Mouse (Mus musculus) kidney, postnatal 0 days (tissue): ENCODE results near the gene Cfap299. TPM values are rescaled to one million over a fixed set of nuclear protein-coding genes. Genes with fewer than 3 reads are reported as not detected.
A peak's percentile ranks its signal among the peaks of the same experiment; 100 is the strongest.

Experiments
- ATAC-seq: fragments of 200-750 bp; cut with Nextera tagmentation; replicated peaks from 2 replicates; pipeline ENCODE4 v1.8.0; 2017; ENCODE audit warnings: low read depth, moderate number of reproducible peaks, moderate TSS enrichment, moderate library complexity; ENCODE audit not compliant: low FRiP score
- DNase-seq: peaks from one replicate; pipeline ENCODE4 v3.0.0-alpha.2; 2016; ENCODE audit warnings: low spot score
- H3K27ac ChIP-seq: fragments of 300-500 bp; sonication (generic); 2 replicates; pipeline ENCODE4 v1.5.1; 2014; ENCODE audit warnings: mild to moderate bottlenecking
- H3K27me3 ChIP-seq: fragments of 300-500 bp; sonication (generic); 2 replicates; pipeline ENCODE4 v1.6.1; 2014; ENCODE audit warnings: low read length, mixed read lengths; ENCODE audit not compliant: insufficient read depth
- H3K36me3 ChIP-seq: fragments of 300-500 bp; sonication (generic); 2 replicates; pipeline ENCODE4 v1.6.1; 2014; ENCODE audit warnings: low read length, mixed read lengths; ENCODE audit not compliant: insufficient read depth
- H3K4me1 ChIP-seq: fragments of 300-500 bp; sonication (generic); replicated peaks from 2 replicates; pipeline ENCODE4 v1.6.1; 2014; ENCODE audit warnings: antibody characterized with exemption, low read length, mixed read lengths; ENCODE audit not compliant: insufficient read depth
- H3K4me2 ChIP-seq: fragments of 300-500 bp; sonication (generic); 2 replicates; pipeline ENCODE4 v1.6.1; 2014; ENCODE audit warnings: mild to moderate bottlenecking, low read length, moderate library complexity, mixed read lengths
- H3K4me3 ChIP-seq: fragments of 300-500 bp; sonication (generic); replicated peaks from 2 replicates; pipeline ENCODE4 v1.5.1; 2014; ENCODE audit warnings: low read depth, low read length
- H3K9ac ChIP-seq: fragments of 300-500 bp; sonication (generic); 2 replicates; pipeline ENCODE4 v1.6.1; 2014; ENCODE audit warnings: low read depth, low read length
- H3K9me3 ChIP-seq: fragments of 300-500 bp; sonication (generic); replicated peaks from 2 replicates; pipeline ENCODE4 v1.6.1; 2016; ENCODE audit warnings: low read length, inconsistent platforms, mixed read lengths
- CTCF ChIP-seq: IDR thresholded peaks from 2 replicates; pipeline ENCODE4 v1.5.1; 2016; ENCODE audit warnings: antibody characterized with exemption, low read depth, mild to moderate bottlenecking, moderate library complexity
- WGBS: fragments of 180-500 bp; shearing (Covaris S2); extraction: QIAGEN DNeasy Blood & Tissue Kit; methylation state at CpG from one replicate; pipeline ENCODE4 v1.1.7; 2014; 5-methylcytosine and 5-hydroxymethylcytosine counted together
- polyA plus RNA-seq: library from polyadenylated mRNA; unstranded; fragments of >200 nt; fragmentation: Nextera tagmentation; extraction: Ambion mirVana; gene quantifications from 2 replicates; pipeline ENCODE4 v1.2.1, GENCODE M21; 2015

Cfap299 gene
- polyA plus RNA-seq, 1 experiment from 2014 or later, result 0.34 TPM

DNA sequence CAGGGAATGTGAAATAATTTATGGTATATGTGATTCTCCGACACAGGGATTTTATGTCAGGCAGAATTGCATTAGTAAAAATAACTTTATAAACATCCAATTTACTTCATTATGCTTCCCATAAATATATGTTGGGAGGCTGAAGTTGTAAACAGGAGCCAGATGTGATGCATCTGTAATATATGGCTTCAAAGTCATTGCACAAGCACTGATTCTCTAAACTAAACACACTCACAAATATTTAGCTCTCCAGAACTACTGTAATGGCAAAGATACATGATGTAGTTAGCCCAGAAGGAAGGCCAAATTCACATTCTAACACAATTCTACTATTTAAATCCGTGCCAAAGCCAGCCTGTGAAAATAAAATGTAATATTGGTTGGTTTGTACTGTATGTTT lies 120.8 kb downstream of the Cfap299 start:
- no peaks in the 10 kb centered on the region for H3K27me3 ChIP-seq
- no peak overlapping the region for H3K9ac ChIP-seq
- WGBS, result 72% methylated on average over 2 of the region's 2 CpGs
- no peak overlapping the region for H3K4me2 ChIP-seq
- no peak for TF ChIP-seq CTCF
- no peaks in the 10 kb centered on the region for H3K4me1 ChIP-seq
- no peak overlapping the region for H3K27ac ChIP-seq
- no peaks in the 10 kb centered on the region for H3K36me3 ChIP-seq
- no peaks in the 10 kb centered on the region for H3K9me3 ChIP-seq
- DNase-seq, result peak; percentile 51
- ATAC-seq, result no peak
- no peak overlapping the region for H3K4me3 ChIP-seq

DNA sequence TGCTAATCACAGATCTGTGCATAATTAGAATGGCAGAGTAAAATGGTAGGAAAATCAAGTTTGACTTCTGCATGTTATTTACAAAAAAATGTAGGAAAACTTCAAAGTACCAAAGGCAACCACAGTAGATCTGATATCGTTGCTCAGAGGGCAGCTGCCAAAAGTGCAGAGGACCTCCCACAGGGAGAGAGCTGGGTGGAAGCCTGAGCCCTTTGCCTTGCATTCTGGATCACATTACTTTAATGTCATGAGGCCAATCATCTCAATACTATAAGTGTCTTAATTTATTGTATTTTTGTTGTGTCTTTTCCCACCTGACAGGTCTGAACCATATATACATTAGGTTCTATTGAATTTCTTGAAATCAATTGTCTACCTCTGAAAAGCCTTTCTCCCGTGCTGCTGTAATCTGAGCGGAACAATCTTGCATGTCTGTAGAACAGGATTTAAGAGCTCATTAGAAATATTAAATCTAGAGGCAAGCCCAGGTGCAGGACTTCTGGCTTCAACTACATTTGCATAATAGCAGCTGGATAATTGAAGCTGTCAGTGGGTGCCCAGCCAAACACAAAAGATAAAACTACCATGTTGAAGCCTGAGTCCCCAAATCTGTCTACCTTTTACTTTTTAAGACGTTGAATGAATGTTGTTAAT lies 137.9 kb downstream of the Cfap299 start:
- no peak for ATAC-seq
- DNase-seq, result no peak

DNA sequence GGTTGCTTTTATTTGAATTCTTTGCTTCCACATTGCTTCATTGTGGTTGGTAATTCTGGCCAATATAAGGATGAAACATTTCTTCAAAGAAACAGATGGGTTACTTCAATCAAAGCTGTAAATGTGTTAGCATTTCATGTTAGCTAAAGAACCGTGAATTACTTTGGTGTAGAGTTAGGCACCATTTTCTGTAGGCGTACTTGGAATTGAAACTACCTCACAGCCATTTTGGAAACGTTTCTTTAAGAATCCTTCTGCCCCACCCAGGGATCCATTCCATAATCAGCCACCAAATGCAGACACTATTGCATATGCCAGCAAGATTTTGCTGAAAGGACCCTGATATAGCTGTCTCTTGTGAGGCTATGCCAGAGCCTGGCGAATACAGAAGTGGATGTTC lies 140.9 kb downstream of the Cfap299 start:
- TF ChIP-seq CTCF, result no peak
- WGBS, result 79% methylated on average over 4 of the region's 4 CpGs
- Histone ChIP-seq H3K4me3 (no peak overlapping the region), H3K27ac (no peak overlapping the region), H3K36me3 (no peaks in the 10 kb centered on the region), H3K9ac (no peak overlapping the region), H3K9me3 (no peaks in the 10 kb centered on the region), H3K27me3 (no peaks in the 10 kb centered on the region), H3K4me1 (0 out of 2 replicates have a peak, but pooled peaks cover 5% of the 10 kb centered on the region), H3K4me2 (no peak overlapping the region)
- ATAC-seq, result no peak
- no peak for DNase-seq

More for the DNA sequence above, 137.9 kb downstream of the Cfap299 start:
- no peak overlapping the region for H3K4me2 ChIP-seq
- H3K4me3 ChIP-seq, result no peak overlapping the region
- no peak overlapping the region for H3K27ac ChIP-seq
- H3K9me3 ChIP-seq, result no peaks in the 10 kb centered on the region
- H3K36me3 ChIP-seq, result no peaks in the 10 kb centered on the region
- H3K4me1 ChIP-seq, result 0 out of 2 replicates have a peak, but pooled peaks cover 5% of the 10 kb centered on the region
- no peaks in the 10 kb centered on the region for H3K27me3 ChIP-seq
- 30% methylated on average over 4 of the region's 4 CpGs for WGBS
- no peak overlapping the region for H3K9ac ChIP-seq
- no peak for TF ChIP-seq CTCF

DNA sequence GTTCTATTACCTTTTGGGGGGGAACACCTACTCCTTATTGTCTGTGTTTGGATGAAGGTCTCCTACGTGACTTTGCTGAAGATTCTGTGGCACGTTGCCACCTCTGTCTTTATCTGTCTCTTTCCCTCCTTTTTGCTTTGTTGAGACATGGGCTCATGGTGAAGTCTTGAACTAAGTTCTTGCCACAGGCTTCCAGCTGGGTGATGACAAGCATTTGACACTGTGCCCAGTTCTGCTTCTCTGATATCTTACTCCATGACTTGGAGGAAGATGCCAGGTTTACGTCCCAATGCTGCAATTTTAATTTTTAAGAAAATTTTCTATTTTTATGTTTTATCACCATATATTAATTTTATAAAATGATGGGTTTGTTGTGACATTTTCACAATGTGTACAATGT lies 147.4 kb downstream of the Cfap299 start:
- Histone ChIP-seq H3K4me3 (no peak overlapping the region), H3K4me2 (no peak overlapping the region), H3K27me3 (no peaks in the 10 kb centered on the region), H3K36me3 (no peaks in the 10 kb centered on the region), H3K27ac (no peak overlapping the region), H3K9ac (no peak overlapping the region), H3K4me1 (no peaks in the 10 kb centered on the region), H3K9me3 (no peaks in the 10 kb centered on the region)
- no peak for ATAC-seq
- WGBS, result 91% methylated on average over 3 of the region's 3 CpGs
- TF ChIP-seq CTCF, result no peak
- DNase-seq, result no peak

DNA sequence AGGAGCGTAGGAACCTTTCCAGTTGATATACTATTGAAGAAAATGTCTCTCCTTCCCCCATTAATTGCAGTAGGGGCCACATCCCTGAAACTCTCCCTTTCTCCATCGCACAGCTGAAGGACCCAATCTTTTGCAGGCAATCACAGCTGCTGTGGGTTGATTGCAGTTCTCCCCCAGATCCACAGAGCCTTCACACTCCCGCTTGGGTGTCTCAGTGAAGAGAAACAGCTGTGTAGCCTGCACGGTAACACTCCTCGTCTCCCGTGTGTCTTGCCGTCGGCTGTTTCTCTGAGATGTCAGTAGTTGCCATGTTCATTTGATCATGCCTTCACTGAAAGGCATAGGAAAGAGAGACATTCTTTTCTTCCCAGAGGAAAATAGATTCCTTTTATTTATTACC lies 148.2 kb downstream of the Cfap299 start:
- H3K27me3 ChIP-seq, result no peaks in the 10 kb centered on the region
- WGBS, result 32% methylated on average over 8 of the region's 8 CpGs
- no peaks in the 10 kb centered on the region for H3K36me3 ChIP-seq
- peak; percentile 45 for DNase-seq
- no peak overlapping the region for H3K4me3 ChIP-seq
- no peak overlapping the region for H3K27ac ChIP-seq
- H3K4me1 ChIP-seq, result no peaks in the 10 kb centered on the region
- no peak overlapping the region for H3K9ac ChIP-seq
- H3K4me2 ChIP-seq, result no peak overlapping the region
- ATAC-seq, result no peak
- no peak for TF ChIP-seq CTCF
- no peaks in the 10 kb centered on the region for H3K9me3 ChIP-seq

DNA sequence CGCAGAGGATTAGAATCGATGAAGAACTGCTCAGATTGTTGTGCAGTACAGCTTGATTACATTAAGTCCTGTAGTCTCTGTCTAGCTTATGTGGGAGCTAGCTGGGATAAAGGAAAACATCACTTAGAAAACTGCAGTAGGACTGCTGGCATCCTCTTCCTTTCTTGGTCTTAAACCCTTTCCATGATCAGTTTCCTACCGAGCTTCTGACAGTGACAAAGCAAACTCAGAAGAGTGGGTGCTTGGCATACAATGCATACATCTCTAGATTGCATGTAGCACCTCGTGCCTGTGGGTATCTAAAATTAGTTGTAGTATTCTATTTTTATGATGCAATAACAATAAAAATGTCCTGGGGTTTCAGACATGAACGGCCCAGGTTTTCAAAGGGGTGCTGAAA lies 154.4 kb downstream of the Cfap299 start:
- Histone ChIP-seq H3K4me1 (no peaks in the 10 kb centered on the region), H3K4me3 (no peak overlapping the region), H3K4me2 (no peak overlapping the region), H3K9me3 (no peaks in the 10 kb centered on the region), H3K27ac (no peak overlapping the region), H3K9ac (no peak overlapping the region), H3K36me3 (no peaks in the 10 kb centered on the region), H3K27me3 (no peaks in the 10 kb centered on the region)
- no peak for TF ChIP-seq CTCF
- 69% methylated on average over 5 of the region's 5 CpGs for WGBS
- DNase-seq (no peak), ATAC-seq (no peak)

DNA sequence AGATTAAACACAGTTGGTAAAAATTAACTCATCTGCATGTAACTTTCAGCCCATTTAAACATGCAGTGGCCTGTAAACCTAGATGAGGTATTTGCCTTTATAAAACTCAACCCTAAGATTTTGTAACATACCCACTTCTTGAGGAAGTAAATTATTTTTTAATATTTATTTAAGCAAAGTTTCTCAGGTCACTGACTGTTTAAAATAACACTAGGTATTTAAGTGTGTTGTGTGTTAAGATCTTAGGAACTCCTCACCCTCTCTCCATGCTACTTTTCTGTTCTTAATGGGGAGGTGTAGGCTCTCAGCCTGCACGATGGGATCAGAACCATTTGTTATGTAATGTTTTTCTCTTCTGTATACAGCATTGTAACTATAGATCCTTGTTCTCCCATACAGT lies 156.1 kb downstream of the Cfap299 start:
- DNase-seq (no peak), ATAC-seq (no peak)
- Histone ChIP-seq H3K4me1 (no peaks in the 10 kb centered on the region), H3K4me2 (no peak overlapping the region), H3K36me3 (no peaks in the 10 kb centered on the region), H3K4me3 (no peak overlapping the region), H3K27me3 (no peaks in the 10 kb centered on the region), H3K9ac (no peak overlapping the region), H3K27ac (no peak overlapping the region), H3K9me3 (no peaks in the 10 kb centered on the region)
- TF ChIP-seq CTCF, result no peak
- WGBS, result 44% methylated on average over 1 of the region's 1 CpGs
